Mouse (Mus musculus) myocyte (in vitro differentiated cells): Measurements from ENCODE around the gene Mnx1. TPM values are rescaled to one million over a fixed set of nuclear protein-coding genes. Genes with fewer than 3 reads are reported as not detected.

ENCODE experiments used
- H3K27me3 ChIP-seq: one replicate; pipeline ENCODE4 v1.6.1; 2011; ENCODE audit not compliant: control insufficient read depth, insufficient read depth, insufficient read length
- H3K36me3 ChIP-seq: one replicate; pipeline ENCODE4 v1.6.1; 2011; ENCODE audit not compliant: control insufficient read depth, insufficient read depth
- H3K4me2 ChIP-seq: one replicate; pipeline ENCODE4 v1.6.1; 2011; ENCODE audit warnings: low read depth, control low read depth
- H3K4me3 ChIP-seq: one replicate; pipeline ENCODE4 v1.5.1; 2011; ENCODE audit warnings: mild to moderate bottlenecking, control low read depth, moderate library complexity
- H3K79me2 ChIP-seq: one replicate; pipeline ENCODE4 v1.6.1; 2011; ENCODE audit not compliant: control insufficient read depth, insufficient read depth
- H3ac ChIP-seq: one replicate; pipeline ENCODE4 v1.6.1; 2011; ENCODE audit not compliant: control insufficient read depth, insufficient read length
- CEBPB ChIP-seq: IDR thresholded peaks from 2 replicates; pipeline ENCODE4 v1.6.1; 2011; ENCODE audit warnings: mild to moderate bottlenecking, moderate library complexity; ENCODE audit not compliant: poor library complexity, insufficient read depth, severe bottlenecking
- E2F4 ChIP-seq: IDR thresholded peaks from one replicate; pipeline ENCODE4 v1.6.1; 2011; ENCODE audit warnings: mild to moderate bottlenecking, control low read depth, moderate library complexity; ENCODE audit not compliant: insufficient read depth
- MAX ChIP-seq: IDR thresholded peaks from one replicate; pipeline ENCODE4 v1.6.1; 2011; ENCODE audit warnings: low read depth, mild to moderate bottlenecking, control low read depth
- MYOD1 ChIP-seq, 3 experiments: IDR thresholded peaks; one replicate each; pipeline ENCODE4 v1.6.1; 2011; ENCODE audit warnings: control low read depth in 2 of 3, low read depth in 2 of 3, mild to moderate bottlenecking in 2 of 3, moderate library complexity in 1 of 3; ENCODE audit not compliant: insufficient read length in 2 of 3, control insufficient read depth in 1 of 3
- MYOG ChIP-seq, 3 experiments: IDR thresholded peaks; one replicate each; pipeline ENCODE4 v1.6.1; 2011; ENCODE audit warnings: control low read depth in 2 of 3, low read depth in 2 of 3, mild to moderate bottlenecking in 2 of 3; ENCODE audit not compliant: insufficient read length in 2 of 3, control insufficient read depth in 1 of 3, insufficient read depth in 1 of 3
- POLR2A ChIP-seq: IDR thresholded peaks from one replicate; pipeline ENCODE4 v1.6.1; 2011; ENCODE audit warnings: low read depth, mild to moderate bottlenecking, control low read depth, moderate library complexity; ENCODE audit not compliant: insufficient read length
- POLR2AphosphoS2 ChIP-seq: IDR thresholded peaks from one replicate; pipeline ENCODE4 v1.6.1; 2011; ENCODE audit warnings: low read depth, control low read depth; ENCODE audit not compliant: insufficient read length
- REST ChIP-seq: IDR thresholded peaks from one replicate; pipeline ENCODE4 v1.6.1; 2011; ENCODE audit warnings: mild to moderate bottlenecking, control low read depth, moderate library complexity; ENCODE audit not compliant: insufficient read depth, insufficient read length
- SRF ChIP-seq: IDR thresholded peaks from one replicate; pipeline ENCODE4 v1.6.1; 2011; ENCODE audit warnings: low read depth; ENCODE audit not compliant: control insufficient read depth, insufficient read length
- TCF12 ChIP-seq: IDR thresholded peaks from one replicate; pipeline ENCODE4 v1.6.1; 2011; ENCODE audit warnings: mild to moderate bottlenecking, control low read depth; ENCODE audit not compliant: poor library complexity, insufficient read depth, severe bottlenecking
- TCF3 ChIP-seq: IDR thresholded peaks from one replicate; pipeline ENCODE4 v1.6.1; 2011; ENCODE audit warnings: low read depth, control low read depth; ENCODE audit not compliant: insufficient read length
- USF1 ChIP-seq: IDR thresholded peaks from one replicate; pipeline ENCODE4 v1.6.1; 2011; ENCODE audit warnings: low read depth, mild to moderate bottlenecking, control low read depth, moderate library complexity
- polyA plus RNA-seq: library from polyadenylated mRNA; unstranded; fragments of >200 nt; fragmentation: generic; extraction: Trizol; gene quantifications from one replicate; pipeline ENCODE4 v1.2.1, GENCODE M21; 2012; ENCODE audit warnings: missing spikeins

Gene Mnx1
- polyA plus RNA-seq, 1 experiment: not detected

- Histone ChIP-seq H3K36me3 (no peaks in the 10 kb centered on the region), H3K4me2 (no peak overlapping the region), H3K27me3 (peaks cover 79% of the 10 kb centered on the region), H3K79me2 (no peaks in the 10 kb centered on the region), H3K4me3 (no peak overlapping the region), H3ac (no peak overlapping the region)
- TF ChIP-seq E2F4: no peak
- no peak for TF ChIP-seq MYOD1 (IDR thresholded peaks at IDR 0.05; ENCODE audit: control insufficient read depth in 1 of 3, insufficient read length in 2 of 3, low read depth in 2 of 3)
- no peak for TF ChIP-seq MAX
- TF ChIP-seq POLR2AphosphoS2: no peak
- no peak for TF ChIP-seq POLR2A
- no peak for TF ChIP-seq CEBPB
- no peak for TF ChIP-seq SRF
- TF ChIP-seq REST: no peak
- no peak for TF ChIP-seq TCF12
- TF ChIP-seq TCF3: no peak
- no peak for TF ChIP-seq MYOG (IDR thresholded peaks at IDR 0.05; ENCODE audit: control insufficient read depth in 1 of 3, insufficient read depth in 1 of 3, insufficient read length in 2 of 3, low read depth in 2 of 3)
- TF ChIP-seq USF1: no peak
Measured at GRCm38 (mm10) chr5:29473551-29474245, 4.6 kb downstream of the Mnx1 start.

- H3K27me3 ChIP-seq: peaks cover 75% of the 10 kb centered on the region
- no peak overlapping the region for H3K4me2 ChIP-seq
- no peaks in the 10 kb centered on the region for H3K36me3 ChIP-seq
- H3K4me3 ChIP-seq: no peak overlapping the region
- no peak overlapping the region for H3ac ChIP-seq
- no peaks in the 10 kb centered on the region for H3K79me2 ChIP-seq
- TF ChIP-seq USF1 (no peak), POLR2A (no peak), TCF3 (no peak), E2F4 (no peak), SRF (no peak), MAX (no peak)
Measured at GRCm38 (mm10) chr5:29471855-29472665, 6.2 kb downstream of the Mnx1 start.

DNA sequence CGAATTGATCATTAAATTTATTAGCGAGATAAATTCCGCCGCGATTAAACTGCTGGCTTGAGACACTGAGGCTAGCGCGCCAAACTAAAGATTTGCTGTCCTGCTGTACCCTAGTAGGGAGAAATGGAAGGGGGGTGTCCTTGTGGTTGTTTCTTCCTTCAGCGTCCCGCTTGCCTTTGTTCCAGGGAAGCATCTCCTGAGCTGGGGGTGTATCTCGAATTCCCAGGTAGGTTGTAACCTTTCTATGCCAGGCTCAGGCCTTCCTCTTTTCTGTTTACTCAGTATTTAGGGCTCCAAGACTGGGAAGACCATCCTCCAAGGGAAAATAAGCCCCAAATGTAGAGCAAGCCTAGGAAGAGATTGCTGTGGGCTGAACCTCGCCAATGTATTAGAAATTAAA, 6.9 kb downstream of the Mnx1 start:
- TF ChIP-seq TCF3 (no peak), MYOD1 (IDR thresholded peaks at IDR 0.05; ENCODE audit: control insufficient read depth in 1 of 3, insufficient read length in 2 of 3, low read depth in 2 of 3) (no peak), SRF (no peak), MAX (no peak), POLR2AphosphoS2 (no peak), CEBPB (no peak), POLR2A (no peak), E2F4 (no peak), TCF12 (no peak), USF1 (no peak)
- H3K36me3 ChIP-seq: no peaks in the 10 kb centered on the region
- H3K4me3 ChIP-seq: no peak overlapping the region
- H3K4me2 ChIP-seq: no peak overlapping the region
- H3K27me3 ChIP-seq: peaks cover 75% of the 10 kb centered on the region
- no peak overlapping the region for H3ac ChIP-seq
- no peaks in the 10 kb centered on the region for H3K79me2 ChIP-seq

GRCm38 (mm10) chr5:29470851-29471394, 7.3 kb downstream of the Mnx1 start:
- Histone ChIP-seq H3ac (no peak overlapping the region), H3K27me3 (peaks cover 71% of the 10 kb centered on the region), H3K4me2 (no peak overlapping the region), H3K36me3 (no peaks in the 10 kb centered on the region), H3K79me2 (no peaks in the 10 kb centered on the region), H3K4me3 (no peak overlapping the region)
- TF ChIP-seq MAX (no peak), TCF12 (no peak), USF1 (no peak), POLR2A (no peak), SRF (no peak), MYOG (IDR thresholded peaks at IDR 0.05; ENCODE audit: control insufficient read depth in 1 of 3, insufficient read depth in 1 of 3, insufficient read length in 2 of 3, low read depth in 2 of 3) (no peak), MYOD1 (IDR thresholded peaks at IDR 0.05; ENCODE audit: control insufficient read depth in 1 of 3, insufficient read length in 2 of 3, low read depth in 2 of 3) (no peak), POLR2AphosphoS2 (no peak), CEBPB (no peak), E2F4 (no peak), TCF3 (no peak), REST (no peak)
